Mouse (Mus musculus) megakaryocyte progenitor cell, adult 5-6 weeks (primary cell): ENCODE measurements around the gene Suds3. TPM values are rescaled to one million over a fixed set of nuclear protein-coding genes. Genes with fewer than 3 reads are reported as not detected.

Experiments used
- ATAC-seq: replicated peaks from 2 replicates; pipeline ENCODE4 v1.8.0; 2016; ENCODE audit warnings: mild to moderate bottlenecking, moderate TSS enrichment, inconsistent platforms; ENCODE audit not compliant: poor library complexity
- total RNA-seq, 2 experiments: library from RNA; stranded (forward) in 1 of 2; stranded (reverse) in 1 of 2; fragments of 157-497, 149-512 nt in 1 of 2; fragments of 200-1000 nt in 1 of 2; gene quantifications; 2 replicates each; pipeline versions ENCODE4 v1.2.3 to v1.2.4; 2015 to 2017

The Suds3 gene
- total RNA-seq, 2 experiments from 2014 or later, result 23.2 to 106 TPM

DNA sequence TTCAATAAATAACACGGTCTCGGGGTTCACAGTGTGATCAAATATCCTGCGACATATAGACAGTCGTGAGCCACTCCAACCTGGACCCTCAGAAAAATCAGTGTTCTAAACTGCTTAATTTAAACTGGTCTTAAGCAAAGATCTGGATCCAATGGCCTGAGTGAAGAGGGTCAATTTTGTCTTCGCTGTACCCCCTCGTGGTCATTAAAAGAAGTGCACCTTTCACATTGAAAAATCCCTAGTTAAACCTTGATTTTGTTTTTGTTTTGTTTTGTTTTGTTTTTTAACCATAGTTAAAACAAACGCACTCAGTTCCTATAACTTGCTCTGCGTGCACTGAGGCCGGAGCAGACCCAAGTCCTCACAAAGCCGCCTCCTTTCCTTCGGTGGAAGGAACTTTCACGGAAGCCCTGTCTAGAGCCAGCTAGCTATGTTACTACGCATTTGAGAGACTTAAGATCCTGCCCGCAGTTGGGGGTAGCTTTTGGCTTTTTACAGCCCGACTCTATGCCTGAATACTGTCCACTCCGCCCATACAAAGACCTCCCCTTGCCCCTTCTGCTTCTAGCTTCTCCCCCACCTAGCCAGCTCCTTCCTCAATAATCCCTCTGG, 1.2 kb downstream of the Suds3 start:
- peak; percentile 35; the same call in 1 of the 2 replicates for ATAC-seq

DNA sequence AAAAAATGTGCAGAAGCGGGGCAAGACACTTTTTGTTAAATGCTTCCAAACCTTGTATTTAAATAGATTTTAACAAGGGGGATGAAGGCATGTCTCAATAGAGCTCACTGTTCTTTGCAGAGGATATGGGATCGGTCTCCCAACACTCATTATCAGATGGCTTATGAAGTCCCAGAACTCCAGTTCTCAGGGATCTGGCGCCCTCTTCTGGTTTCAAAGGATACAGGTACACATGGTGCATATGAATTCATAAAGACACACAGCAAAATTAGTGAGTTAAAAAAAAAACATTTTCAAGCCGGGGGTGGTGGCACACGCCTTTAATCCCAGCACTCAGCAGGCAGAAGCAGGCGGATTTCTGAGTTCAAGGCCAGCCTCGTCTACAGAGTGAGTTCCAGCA, 2.6 kb downstream of the Suds3 start:
- no peak for ATAC-seq

DNA sequence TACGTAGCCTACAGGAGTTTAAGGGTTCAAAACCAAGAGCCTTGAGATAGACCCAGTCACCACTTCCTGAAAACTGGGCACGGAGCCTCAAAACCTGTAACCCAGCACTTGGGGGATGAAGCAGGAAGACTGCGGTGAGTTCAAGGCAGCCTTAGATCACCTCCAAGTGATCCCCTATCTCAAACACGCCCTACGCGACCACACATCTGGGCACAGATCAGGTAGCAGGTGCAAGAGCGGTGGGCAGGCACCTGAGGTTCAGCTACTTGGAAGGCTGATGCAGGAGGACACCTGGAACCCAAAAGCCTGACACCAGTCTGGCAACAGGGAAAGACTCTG, 4.2 kb downstream of the Suds3 start:
- no peak for ATAC-seq

DNA sequence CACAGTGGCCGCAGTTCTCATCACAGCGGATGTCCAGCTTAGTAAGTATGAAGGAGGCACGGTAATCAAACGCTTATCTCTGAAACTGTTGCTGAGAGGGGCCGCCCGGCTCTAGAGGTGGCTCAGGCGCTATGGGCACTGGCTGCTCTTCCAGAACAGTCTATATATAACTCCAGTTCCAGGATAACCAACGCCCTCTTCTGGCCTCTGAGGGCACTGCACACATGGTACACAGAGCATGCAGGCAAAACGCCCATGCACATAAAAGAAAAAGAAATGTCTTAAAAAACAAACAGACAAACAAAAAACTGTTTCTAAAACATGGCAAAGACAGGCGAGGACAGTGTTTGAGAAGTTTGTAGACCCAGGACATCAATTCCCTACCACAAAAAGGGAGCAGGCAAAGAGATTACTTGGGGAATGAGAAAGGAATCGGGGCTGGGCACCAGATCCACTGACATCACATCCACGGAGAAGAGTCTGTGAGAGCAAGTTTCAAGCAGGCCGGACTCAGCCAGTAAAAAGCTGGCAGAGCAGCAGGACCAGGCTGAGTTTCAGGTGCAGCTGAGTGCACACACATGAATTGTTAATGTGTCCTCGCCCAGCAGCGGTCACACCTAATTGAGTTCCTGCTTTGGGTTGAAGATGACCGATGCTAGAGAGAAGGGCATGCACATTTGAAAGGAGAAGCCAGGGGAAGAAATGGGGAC, 4.7 kb downstream of the Suds3 start:
- ATAC-seq, result no peak

DNA sequence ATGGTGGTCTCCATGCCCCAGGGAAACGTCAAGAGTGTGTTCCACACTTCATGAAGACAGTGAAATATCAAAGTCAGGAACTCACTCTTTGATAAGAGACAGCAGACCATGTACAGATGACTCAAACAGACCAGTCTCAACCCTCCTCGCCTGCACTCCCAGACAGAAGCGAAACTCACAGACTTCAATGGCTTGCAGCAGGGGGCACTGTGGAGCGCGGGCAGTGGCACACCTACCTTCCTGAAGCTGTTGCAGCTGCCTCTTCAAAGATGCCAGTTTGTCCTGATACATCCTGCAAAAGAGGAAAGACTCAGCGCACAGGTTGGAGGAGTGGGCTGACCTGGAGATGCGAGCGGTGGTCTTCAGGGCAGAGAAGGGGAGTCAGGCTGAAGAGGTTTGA, 6.4 kb downstream of the Suds3 start:
- peak; percentile 70 for ATAC-seq

DNA sequence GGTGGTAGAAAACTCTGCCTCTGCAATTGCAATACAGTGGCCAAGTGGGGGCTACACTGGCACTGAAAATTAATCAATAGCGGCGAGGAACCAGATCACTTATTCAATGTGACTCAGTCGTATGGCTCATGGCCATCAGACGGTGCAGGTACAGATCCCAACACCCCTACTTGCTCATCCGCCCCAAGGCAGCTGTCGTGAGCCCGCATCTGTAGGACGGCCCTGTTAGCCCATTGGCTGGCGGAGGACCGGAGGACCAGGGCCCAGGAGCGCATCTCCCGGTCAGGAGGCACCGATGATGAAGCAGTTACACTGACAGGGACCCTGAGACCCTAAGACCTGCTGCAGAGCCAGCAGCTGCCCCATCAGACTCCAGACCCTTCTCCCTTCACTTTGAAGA, 7.2 kb downstream of the Suds3 start:
- no peak for ATAC-seq

DNA sequence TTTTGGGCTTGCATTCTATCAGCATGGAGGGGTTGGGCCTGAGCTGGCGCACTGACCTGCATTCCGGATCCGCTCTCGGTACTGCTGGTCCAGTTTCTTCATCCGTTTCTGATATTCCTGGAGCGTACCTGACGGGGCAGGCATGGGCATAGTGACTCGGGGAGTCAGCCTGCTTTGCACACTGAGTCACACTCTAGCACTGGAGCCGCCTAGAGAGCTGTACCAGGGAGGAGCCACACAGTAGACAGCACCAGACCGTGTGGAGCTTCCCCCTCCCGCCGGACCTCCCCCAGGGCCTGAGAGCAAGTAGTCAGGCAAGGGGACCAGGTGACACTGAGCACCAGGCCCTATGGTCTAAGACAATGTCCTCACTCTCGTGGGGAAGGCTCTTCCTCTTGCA, 7.6 kb downstream of the Suds3 start:
- ATAC-seq, result no peak

DNA sequence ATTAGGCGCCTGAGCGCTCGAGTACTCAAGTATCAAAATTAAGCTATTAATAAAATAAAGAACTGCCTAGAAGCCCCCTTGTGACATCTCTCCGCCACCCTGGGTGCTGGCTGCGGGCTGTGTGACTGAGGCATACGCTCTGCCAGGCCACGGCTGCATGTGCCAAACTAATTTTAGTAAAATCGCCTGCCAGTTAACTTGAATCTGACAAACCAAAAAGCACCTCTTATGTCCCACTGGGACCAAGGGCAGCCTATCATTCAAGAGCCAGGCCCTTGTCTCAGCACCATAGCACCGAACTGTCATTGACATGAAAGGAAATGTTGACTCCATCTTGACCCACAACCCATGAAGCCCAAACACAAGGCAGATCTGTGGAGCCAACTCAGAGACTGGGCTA, 10.2 kb downstream of the Suds3 start:
- ATAC-seq, result no peak

DNA sequence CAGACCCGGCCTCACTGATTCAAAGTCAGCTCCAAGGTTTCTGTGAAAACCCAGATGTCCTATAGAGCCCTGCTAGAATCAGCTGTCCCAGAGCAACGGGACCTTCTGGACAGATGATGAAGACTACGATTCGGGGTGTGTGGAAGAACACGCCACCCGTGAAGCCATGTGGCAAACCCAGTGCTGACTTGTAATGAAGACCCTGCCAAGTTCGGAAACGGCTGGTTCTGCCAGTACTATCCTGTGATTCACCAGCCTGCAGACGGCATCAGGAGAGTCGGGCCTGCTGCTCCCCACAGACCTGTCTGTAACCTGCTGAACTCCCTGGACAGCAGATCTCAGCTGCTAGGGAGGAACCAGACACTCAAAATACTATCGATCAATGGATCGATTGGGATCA, 11.6 kb downstream of the Suds3 start:
- no peak for ATAC-seq

DNA sequence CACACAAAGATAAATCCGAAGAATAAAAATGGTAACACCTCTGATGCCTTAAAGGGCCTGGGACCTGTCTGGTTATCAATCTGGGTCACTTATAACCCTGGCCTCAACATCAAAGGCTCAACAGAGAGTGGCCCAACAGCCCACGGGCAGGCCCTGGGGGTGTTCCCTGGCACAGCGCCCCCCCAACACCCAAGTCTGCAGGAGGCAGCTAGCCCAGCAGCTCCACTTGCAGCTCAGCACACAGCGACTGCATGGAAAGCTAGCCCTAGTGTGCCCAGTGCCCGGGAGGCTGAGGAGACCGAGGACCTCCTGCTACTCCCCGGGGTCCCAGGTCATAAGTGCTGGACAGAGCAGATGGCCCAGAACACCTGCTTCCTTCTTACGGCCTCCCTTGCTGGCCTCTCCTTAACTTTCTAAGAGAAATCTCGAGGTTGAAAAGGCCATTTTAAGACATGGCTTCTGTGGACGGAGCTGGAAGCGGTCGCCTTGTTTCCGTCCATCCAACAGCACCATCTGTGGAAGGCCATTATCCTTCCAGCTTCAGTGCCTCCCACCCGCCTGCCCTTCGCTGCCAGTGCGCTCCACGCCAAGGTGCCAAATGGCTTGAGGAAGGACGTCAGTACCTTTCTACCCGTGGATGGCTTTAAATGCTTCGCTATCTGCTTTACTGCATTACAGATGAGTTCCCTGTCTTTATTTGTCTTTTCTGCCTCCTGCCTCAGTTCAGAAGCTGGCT, 12.6 kb downstream of the Suds3 start:
- ATAC-seq, result no peak

DNA sequence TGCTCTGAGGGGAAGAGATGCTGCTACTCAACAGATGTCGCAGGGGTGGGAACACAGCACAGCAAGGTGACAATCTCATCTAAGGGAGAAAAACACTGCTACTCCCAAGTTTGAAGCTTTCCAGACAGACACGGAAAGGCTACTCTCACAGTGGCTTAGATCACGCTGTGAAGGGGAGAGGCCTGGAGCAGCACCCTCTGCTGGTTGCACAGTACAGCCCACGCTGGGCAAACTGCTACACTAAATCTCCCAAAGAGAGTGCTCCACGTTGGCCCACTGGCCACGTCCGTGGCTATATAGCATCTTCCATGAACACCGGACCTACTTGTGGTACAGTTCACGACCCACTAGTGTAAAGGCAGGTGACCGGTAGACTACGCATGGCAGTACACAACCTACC, 16.2 kb downstream of the Suds3 start:
- ATAC-seq, result peak; percentile 45; the same call in 1 of the 2 replicates

DNA sequence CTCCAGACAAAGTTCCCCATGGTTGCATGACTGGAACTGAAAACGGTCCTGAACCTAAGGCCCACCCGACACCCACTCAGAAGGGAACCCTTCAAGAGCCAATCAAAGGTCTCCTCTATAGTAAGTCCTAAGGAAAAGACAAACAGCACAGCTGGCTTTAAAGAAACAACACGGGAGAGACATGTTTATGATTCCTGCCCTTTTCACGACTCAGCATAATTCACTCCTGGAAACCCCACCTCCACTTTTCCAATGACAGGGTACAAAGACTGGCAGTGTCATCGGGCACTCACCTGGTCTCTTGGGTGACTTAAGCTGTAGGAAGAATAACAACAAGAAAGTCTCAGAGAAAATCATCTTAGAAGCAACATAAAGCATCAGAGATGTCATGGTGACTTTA, 16.9 kb downstream of the Suds3 start:
- no peak for ATAC-seq

DNA sequence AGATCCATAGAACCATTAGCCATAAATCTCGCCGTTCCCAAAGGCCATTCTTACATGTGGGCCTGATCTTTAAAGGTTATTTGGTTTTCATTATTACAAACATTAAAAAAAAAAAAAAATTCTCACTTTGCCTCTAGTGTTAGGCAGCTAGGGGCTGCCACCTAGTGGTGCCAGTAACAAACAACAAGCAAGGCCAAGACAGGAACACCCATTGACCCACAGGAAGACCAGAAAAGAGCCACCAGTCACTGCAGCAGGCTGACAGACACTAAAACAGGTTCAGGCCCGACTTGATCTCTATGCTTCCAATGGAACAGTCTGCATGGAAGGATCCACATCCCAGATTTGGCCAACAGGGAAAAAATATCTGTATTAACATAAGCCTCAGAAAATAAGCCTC, 19.2 kb downstream of the Suds3 start:
- ATAC-seq, result peak; percentile 74

DNA sequence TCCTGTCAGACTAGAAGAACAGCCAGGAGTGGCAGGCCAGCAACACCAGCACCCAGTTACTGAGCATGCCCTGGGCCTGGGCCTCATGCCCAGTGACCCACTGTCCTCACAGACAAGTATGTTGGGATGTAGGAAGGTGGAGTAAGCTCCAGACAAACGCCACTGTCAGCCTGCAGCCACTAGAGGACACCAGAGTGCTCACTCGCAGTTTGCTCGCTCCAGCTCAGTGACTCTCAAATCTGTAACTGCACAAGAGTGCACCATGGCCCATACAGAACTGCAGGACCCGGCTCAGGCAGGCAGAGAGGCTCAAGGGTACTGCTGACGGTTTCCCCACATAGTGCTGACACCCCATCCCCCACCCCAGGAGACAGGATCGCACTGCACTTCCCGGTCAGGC, 21.5 kb downstream of the Suds3 start:
- ATAC-seq, result peak; percentile 63

DNA sequence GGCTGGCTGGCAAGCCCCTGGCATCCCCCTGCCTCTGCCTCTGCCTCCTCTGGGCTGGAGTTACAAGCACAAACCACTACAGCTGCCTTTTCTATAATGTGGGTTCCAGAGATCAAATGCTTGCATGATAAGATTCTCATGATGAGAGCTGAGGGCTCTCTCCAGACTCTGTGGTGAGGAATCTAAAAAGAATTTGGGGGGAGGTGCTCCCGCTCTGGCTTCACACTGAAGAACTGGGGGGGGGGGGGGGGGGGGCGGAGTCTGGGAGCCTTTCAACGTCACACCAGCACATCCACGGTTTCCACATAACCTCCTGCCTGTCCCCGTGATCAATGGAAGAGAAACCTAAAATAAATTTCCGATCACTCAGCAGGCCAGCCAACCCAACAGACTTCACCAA, 26.1 kb downstream of the Suds3 start:
- ATAC-seq, result no peak

DNA sequence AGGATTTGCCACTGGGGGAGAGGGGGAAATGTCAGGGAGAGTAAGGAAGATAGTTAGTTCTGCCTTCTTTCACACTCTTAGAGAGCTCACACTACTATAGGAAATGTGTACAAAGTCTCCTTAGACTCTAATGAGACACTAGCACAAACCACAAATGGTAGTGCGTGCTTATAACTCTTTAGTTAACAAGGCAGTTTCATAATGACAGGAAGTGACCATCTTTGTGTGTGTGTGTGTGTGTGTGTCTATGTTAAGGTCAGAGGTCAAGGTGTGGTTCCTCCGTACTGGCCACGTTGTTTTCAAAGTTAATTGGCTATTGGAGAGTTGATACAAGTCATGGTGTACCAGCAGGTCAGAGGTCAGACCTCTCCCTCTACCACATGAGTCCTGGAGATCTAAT, 26.8 kb downstream of the Suds3 start:
- ATAC-seq, result peak; percentile 55

DNA sequence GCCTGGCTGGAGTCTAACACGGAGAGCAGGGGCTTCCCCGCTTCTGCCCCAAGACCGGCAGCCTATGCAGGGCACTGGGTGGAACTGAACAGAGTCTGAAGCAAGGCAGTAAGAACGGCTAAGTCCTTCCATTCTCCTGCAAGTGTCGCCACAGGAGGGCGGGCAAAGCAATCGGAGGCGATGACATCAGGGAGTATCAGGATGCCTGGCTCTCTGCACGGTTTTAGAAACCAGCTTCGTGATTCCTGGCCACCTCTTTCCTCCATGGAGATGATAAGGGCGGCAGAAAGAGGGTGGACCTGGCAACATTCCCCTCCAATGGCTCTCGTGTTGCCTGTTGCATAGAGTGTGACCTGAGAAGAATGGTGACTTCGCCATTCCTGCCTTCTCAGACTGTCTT, 28.2 kb downstream of the Suds3 start:
- peak; percentile 51 for ATAC-seq

DNA sequence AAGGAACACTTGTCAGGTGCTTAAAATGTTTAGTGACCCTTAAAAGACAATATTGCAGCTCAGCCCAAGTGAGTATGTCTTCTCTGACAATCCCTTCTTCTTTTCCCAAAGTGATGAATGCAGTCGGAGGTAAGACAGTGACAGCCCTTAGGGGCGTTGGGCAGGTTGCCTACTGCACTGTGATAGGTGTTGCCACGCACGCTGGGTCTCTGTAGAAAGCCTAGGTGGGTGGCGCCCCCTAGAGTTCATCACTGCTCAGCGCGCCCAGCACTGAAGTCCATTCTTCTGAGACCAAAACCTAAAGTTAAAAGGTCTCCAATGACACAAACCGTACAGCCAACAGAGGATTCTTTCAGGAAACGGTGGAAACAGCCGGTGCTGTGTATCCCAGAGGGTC, 46.4 kb downstream of the Suds3 start:
- ATAC-seq, result peak; percentile 52; the same call in 1 of the 2 replicates

DNA sequence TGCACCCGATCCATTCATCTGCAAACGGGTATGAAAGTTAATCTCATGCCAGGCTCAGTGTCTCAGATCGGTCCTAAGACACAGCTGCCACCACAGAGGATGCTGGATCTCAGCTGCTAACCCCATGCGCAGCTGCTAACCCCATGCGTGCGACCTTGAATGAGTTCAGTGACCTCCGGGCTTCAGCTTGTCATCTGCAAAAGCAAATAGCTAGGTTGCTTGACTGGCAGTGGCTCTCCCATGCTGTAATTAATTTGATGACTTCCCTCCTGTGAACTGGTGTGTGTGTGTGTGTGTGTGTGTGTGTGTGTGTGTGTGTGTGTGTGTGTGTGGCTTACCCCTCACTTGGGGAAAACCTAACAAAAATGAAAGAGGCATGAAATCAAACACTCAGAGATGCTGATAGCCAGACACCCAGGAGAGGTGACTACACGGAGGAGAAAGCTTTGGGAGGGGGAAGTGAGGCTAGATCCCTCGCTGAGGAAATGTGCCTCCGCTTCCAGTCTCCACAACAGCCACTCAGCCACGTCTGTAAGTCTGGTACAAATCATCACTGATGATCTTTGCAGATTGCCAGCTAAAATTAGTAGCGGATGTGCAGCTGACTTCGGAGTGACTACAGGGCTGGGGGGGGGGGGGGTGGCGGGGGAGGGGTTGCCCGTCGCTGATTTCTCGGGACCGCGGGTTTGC, 47.0 kb downstream of the Suds3 start:
- no peak for ATAC-seq

DNA sequence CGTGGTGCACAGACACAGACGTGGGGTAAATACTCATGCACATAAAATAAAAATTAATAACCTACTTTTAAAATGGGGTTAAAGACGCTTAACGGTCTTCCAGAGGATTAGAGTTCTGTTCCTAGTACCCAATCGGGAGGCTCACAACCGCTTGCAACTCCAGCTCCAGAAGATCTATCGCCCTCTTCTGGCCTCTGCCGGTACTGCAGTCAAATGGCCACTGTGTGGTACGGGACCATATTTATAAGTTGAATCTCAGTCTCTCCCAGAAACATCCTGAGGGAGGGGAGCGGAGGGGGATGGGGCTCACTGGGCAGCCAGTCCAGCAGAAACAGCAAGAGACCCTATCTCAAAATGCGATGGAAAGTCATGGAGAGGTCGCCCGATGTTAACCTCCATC, 47.7 kb downstream of the Suds3 start:
- no peak; the same call in 1 of the 2 replicates for ATAC-seq

DNA sequence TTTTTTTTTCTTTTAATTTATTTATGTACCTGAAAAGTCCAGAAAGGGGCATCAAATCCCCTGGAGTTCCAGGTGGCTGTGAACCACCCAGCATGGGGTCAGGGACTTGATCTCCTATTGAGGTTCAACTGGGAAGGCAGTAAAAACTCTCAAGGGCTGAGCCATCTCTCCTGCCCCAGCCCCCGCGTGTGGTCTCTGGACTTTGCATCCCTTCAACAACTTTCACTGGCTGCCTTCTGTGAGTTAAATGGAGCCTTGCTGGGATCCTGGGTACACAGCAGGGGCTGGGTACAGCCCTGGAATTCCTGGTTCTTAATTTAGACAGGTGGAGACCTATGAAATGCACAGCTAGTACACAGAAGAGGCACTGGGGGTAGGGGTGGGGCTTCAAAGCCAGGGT, 54.7 kb downstream of the Suds3 start:
- ATAC-seq, result no peak
